Mouse (Mus musculus) liver (tissue): ENCODE measurements around the gene Gm17409.

Experiments used
- DNase-seq: peaks from one replicate; pipeline ENCODE4 v3.0.0-alpha.2; 2020; ENCODE audit warnings: mixed read lengths

Gm17409 gene

GRCm38 (mm10) chr2:58469816-58470215 is at the start of gene Gm17409:
Gene Gm17409, plus strand, starts transcription at chr2:58470116.
- DNase-seq, result no peak

- DNase-seq, result no peak
Measured at GRCm38 (mm10) chr2:58423319-58423718, 46.6 kb upstream of the Gm17409 start.

DNA sequence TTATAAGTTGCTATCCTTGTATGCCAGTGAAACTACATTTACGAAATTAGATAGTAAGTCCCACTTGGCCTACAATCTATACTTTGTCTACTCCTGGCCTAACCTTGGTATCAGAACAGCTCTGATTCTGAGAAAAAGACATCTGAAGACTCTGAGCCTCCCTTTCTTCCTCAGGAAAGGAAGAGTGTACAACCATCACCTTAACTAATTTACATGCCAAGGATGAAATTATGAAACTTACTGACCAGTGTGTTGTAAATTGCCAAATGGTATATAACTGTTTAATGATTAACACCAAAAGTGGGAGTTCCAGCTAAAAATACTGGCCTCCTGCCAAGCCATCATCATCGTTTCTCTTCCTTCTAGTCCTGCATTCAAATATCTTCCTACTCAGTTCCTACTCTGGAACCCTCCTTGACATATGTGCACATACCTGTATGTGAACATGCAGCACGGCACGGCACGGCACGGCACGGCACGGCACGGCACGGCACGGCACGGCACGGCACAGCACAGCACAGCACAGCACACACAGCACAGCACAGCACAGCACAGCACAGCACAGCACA is 44.4 kb upstream of the Gm17409 start:
- DNase-seq, result no peak

GRCm38 (mm10) chr2:58432211-58432610 is 37.7 kb upstream of the Gm17409 start:
- no peak for DNase-seq

GRCm38 (mm10) chr2:58433317-58433716 is 36.6 kb upstream of the Gm17409 start:
- DNase-seq, result no peak

DNA sequence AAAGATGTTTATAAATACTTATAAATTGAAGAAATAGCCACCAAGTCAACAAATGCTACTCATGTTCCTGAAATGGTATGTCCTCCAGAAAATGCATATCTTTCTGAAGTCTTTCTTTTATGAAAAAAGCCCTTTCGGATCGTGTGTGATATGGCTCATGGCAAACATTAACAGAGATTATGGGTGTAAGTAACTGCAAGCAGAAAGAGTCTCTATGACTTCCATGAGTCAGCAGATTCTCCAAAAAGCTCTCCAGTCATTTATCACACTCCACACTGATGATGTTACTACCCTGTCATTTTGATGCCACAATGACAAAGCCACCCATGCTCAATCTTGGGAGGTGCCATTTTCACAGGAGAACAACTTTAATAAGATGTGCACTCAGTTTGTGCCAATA is 35.5 kb upstream of the Gm17409 start:
- no peak for DNase-seq

GRCm38 (mm10) chr2:58435507-58435906 is 34.4 kb upstream of the Gm17409 start:
- no peak for DNase-seq

DNA sequence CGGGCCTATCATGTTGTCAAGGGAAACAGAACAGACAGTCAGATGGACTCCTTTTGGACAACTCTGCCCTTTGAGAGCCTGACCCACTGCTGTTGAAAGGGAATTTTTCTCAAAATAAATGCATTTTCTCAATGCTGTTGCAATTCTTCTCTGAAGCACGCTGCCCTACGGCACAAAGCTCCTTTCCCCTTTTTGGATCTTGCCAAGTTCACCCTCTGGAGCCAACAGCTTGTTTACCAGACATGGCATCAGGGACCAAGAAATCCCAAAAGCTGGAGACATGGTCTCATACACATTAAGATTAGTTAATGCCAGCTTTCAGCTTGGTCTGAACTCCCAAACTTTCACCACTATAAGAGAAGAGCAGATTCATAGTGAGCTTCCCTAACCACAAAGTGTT is 33.0 kb upstream of the Gm17409 start:
- no peak for DNase-seq

DNA sequence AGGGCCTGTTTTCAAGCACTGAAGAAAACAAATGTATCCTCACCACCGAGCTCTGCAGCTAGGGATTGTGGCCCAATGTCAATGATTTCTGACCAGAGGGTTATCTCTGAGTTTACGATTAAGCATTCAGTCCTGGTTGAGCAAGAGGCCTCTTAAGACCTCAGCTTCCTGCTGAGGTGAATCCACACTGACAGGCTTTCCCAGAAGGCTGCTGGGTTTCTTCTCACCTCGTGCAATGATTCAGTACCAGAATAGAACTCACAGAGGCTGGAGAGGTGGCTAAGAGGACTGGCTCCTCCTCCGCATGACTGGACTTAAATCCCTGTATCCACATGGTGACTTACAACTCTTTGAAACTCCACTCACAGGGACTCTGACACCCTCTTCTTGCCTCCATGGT is 26.8 kb upstream of the Gm17409 start:
- no peak for DNase-seq

GRCm38 (mm10) chr2:58447001-58447400 is 22.9 kb upstream of the Gm17409 start:
- no peak for DNase-seq

DNA sequence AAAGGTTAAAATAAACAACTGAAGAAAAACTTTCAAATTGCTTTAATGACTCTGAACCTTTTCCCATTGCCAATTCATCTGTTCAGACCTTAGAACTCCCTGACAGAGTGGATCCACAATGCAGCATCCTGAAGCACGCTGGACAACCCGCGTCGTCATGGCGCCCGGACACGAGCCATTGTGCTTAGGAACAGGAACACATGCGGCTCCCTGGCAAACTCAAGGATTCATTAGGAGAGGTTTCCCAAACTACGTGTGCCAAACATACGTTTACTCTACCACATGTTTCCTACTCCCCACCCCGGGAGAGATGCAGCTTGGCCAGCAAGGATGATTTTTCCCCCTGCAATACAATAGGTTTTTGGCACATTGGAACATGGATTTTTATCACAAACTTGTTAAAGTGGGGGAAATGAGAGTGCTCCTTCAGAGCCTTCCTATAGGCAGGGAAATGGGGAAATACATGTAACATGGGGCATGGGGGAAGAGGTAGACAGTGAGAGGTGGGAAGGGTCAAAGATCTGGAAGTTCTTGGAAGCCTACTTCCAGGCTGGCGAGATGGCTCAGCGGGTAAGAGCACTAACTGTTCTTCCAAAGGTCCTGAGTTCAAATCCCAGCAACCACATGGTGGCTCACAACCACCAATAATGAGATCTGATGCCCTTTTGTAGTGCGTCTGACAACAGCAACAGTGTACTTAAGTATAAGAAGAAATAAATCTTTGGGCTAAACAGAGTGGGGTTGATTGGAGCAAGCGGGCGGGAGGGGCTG is 15.6 kb upstream of the Gm17409 start:
- no peak for DNase-seq

- DNase-seq, result no peak
Measured at GRCm38 (mm10) chr2:58456843-58457487, 13.0 kb upstream of the Gm17409 start.

DNA sequence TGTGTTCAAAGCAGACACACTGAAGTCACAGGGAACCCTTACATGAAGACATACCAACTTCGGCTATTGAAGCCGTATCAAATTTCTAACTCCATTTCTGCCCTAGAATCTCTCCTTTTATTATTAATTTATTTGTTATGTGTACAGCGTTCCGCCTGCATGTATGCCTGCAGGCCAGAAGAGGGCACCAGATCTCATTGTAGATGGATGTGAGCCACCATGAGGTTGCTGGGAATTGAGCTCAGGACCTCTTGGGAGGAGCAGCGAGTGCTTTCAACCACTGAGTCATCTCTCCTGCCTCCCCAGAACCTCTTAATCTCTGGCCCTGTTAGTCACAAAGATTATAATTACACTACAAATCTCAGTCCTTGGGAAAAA is 12.4 kb upstream of the Gm17409 start:
- DNase-seq, result no peak

GRCm38 (mm10) chr2:58458820-58459371 is 11.0 kb upstream of the Gm17409 start:
- DNase-seq, result no peak

- no peak for DNase-seq
Measured at GRCm38 (mm10) chr2:58470290-58470689, 374 bp downstream of the Gm17409 start.

DNA sequence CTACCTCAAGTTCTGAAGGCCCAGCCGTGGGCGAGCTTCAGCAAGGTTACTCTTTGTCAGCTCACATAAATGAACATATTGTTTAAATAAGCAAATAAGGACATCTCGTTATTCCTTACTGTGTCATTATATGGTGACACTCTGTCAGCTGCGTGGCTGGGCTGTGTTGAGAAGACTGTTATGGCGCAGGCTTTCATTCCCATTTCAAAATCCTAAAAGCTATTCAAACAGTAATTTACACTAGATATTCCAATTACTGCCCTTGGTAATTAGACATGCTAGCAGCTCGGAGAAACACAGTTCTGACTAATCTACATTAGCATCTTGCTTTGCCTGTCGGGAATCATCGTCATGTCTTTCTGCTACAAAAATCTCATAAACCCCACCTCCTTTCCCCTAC is 5.7 kb downstream of the Gm17409 start:
- DNase-seq, result no peak

DNA sequence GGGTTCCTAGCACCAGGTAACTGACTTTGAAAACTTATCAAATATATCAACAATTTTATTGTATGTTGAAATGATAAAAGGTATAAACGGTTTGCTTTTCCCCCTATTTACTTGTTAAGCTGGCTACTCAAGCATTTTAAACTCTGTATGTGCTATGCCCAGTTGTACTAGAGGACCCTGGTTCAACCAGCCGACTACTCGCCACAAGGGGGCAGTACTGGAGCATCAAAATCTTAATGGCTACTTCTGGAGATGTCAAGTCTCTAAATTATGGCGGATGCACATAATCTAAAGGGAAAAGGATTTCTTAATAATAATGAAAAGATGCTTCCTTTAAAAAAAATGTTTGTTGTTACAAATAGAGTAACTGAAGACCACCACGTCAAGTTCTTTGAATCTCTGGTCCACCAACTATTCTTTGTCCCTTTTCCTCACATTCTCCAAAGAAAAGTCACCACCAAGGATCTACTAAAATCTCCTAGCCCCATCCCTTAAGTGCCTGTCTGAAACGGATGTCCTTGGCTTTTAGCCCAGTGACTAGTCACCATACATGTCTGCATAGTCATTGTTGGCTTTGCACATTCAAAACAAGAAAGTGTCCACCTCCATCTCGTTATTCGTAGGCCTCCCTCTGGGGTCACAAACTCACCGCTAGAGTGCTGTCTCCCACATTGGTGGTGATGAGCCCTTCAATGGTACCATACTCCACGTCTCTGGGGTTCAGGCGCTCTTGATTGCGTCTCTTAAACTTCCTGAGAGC is 7.2 kb downstream of the Gm17409 start:
- DNase-seq, result peak; percentile 75

DNA sequence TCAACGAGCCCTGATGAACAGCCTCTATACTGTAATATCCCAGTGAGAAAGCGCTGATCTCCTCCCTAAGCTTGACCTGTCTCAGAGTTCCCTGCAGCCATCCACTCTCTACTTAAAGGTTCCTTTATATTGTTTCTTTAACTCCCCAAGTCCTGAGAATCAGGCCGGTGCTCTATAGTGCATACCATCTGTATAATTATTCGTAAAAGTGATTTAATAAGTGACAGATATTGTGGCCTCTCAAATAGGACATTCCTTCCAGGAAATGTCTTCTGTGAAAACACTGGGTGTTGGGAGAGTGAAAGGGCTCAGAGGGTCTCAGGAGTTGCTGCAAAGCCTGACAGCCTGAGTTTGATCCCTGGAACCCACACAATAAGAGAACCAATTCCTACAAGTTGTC is 8.2 kb downstream of the Gm17409 start:
- DNase-seq, result no peak

DNA sequence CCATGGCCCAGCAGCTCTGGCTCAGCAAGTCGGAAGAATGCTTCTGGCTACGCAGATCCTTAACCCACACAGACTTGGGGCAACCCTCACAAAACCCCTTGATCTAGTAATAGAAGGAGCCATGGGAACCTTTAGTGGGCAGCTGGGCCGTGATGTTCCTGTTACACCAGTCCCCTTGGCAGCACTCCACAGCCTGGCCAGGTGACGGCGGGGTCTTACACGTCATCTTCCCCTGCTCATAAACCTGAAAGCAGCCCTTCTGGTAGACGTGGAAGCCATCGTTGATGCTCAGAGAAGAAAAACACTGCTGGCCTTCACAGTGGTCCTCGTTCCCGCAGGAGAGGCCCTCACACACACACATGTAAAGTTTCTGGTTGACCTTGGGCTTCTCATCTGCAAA is 9.6 kb downstream of the Gm17409 start:
- no peak for DNase-seq

DNA sequence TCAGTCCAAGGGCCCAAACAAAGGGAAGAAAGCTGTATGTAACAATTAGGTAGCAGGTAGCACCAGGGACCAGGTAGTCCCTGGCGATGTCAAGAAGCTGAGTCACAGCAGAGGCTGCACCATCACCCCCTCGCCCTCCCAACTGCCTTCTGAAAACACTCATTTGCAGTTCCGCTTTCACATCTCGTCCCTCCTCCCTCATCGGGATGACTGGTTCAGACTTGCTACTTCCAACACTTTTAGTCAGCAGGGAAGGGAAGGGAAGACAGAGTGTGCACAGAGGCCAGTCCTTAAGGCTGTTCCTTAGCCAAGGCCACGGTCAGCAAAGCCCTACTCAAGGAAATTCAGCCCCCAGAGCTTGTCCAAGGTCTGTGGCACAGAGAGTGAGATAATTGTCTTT is 10.8 kb downstream of the Gm17409 start:
- no peak for DNase-seq

GRCm38 (mm10) chr2:58481450-58482100 is 11.7 kb downstream of the Gm17409 start:
- DNase-seq, result no peak

GRCm38 (mm10) chr2:58484284-58484965 is 14.5 kb downstream of the Gm17409 start:
- DNase-seq, result no peak
